Mouse (Mus musculus) mouse embryonic stem cell (cell line): ENCODE measurements at regions not wholly inside any gene's neighbourhood (a gene's known extent, or its start where the extent isn't known, plus 50 kb on each side); places are given as distances from the start of the nearest gene placed in this dataset.
"Not testable (repeated sequence)": the region's sequence is repeated elsewhere in the genome, so short reads cannot be mapped to it uniquely, and the experiment has no call there.

ENCODE experiments used
- in situ Hi-C, 2 experiments: fragments of 300-500 bp; cut with MboI; formaldehyde crosslinking; loops; 1 replicate in 1 of 2; 3 replicates in 1 of 2; pipeline ENCODE4 v1.14.3; 2019 to 2020; ENCODE audit warnings: low sequenced_read_pairs in 2 of 2, low pct_unique_long_range_greater_than_20kb in 1 of 2, mixed read lengths in 1 of 2; ENCODE audit not compliant: unreplicated experiment in 1 of 2

GRCm38 (mm10) chr17:83016936-83017335 lies 198.2 kb upstream of the Pkdcc start:
- in situ Hi-C loops: no loop called here

DNA sequence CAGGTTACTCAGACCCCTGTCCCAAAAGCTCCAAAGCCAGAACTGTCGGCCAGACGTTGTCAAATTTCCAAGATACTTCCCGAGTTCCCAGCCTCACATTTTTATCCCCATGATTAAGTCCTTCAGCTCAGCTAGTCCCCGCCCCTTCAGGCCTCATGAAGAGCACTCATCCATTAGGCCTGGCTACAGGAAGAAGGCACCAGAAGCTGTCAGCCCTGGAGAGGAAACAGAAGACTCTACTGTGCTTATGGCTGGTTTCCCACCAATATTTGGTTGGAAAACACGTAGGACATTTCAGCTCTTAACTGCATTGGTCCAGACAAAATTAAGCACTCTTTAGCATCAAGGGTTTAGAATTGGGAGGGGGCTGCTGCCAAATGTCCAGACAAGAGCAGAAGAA lies 195.8 kb upstream of the Pkdcc start:
- in situ Hi-C loops: no loop called here

- in situ Hi-C loops: no loop called here
Observed at GRCm38 (mm10) chr17:83020576-83020975, 194.5 kb upstream of the Pkdcc start.

- in situ Hi-C loops: loop anchor here in 1 of 2 experiments (25.0 kb wide), 2 partner anchors 587 to 812 kb away; partner anchors contain the start of gene Haao
Observed at GRCm38 (mm10) chr17:83025340-83025816, 189.7 kb upstream of the Pkdcc start.

- in situ Hi-C loops: loop anchor here in 1 of 2 experiments (25.0 kb wide), 2 partner anchors 577 to 802 kb away; partner anchors contain the start of gene Haao
Observed at GRCm38 (mm10) chr17:83034914-83035573, 180.0 kb upstream of the Pkdcc start.

DNA sequence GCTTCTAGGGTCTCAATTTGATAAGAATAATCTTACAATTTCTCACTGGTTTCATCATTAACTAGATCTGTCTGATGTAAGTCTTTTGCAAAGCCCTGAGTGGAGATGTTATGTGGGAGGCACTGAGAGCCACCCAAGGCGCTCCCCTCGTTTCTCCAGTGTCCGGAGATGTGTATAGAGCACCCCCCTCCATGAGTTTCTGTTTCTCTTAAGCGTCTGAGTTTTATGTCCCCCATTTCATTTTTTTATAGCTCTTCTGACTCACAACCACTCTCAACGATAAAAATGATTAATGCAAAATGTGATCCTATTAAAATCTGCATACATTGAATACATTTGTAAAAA lies 179.5 kb upstream of the Pkdcc start:
- in situ Hi-C loops: loop anchor here in 1 of 2 experiments (25.0 kb wide), 2 partner anchors 577 to 802 kb away; partner anchors contain the start of gene Haao

GRCm38 (mm10) chr17:83039563-83039962 lies 175.5 kb upstream of the Pkdcc start:
- in situ Hi-C loops: loop anchor here in 1 of 2 experiments (25.0 kb wide), 2 partner anchors 573 to 798 kb away; partner anchors contain the start of gene Haao

GRCm38 (mm10) chr17:83044515-83044914 lies 170.6 kb upstream of the Pkdcc start:
- in situ Hi-C loops: loop anchor here (5.0 to 25.0 kb wide), 4 partner anchors 193 to 793 kb away; partner anchors contain the start of gene Haao (in 1 of the 2)

DNA sequence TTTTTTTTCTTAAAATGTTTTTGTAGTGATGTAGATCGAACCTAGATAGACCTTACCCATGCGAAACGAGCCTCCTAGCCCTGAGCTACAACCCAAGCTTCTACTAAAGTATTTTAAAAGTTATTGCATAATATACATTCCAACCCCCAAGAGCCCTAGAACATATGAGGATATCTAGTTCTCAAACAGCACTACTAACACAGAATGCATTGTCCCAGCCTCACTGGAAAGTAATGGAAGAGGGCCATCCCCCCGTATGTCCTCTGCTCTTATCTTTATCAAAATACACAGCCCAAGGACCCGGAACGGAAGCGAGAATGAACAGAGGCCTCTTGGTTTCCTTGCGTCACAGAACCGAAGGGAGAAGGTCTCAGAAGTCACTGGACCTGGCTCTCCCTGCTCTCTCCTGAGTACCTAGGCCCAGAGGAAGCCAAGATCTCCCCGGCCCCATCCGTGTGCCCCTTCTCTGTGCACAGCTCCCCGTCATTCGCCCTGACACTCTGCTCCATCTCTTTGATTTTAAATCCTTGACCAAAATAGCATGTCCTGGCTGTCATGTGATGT lies 165.0 kb upstream of the Pkdcc start:
- in situ Hi-C loops: loop anchor here (10.0 to 25.0 kb wide), 3 partner anchors 205 to 787 kb away; partner anchors contain the start of gene Haao (in 1 of the 2)

DNA sequence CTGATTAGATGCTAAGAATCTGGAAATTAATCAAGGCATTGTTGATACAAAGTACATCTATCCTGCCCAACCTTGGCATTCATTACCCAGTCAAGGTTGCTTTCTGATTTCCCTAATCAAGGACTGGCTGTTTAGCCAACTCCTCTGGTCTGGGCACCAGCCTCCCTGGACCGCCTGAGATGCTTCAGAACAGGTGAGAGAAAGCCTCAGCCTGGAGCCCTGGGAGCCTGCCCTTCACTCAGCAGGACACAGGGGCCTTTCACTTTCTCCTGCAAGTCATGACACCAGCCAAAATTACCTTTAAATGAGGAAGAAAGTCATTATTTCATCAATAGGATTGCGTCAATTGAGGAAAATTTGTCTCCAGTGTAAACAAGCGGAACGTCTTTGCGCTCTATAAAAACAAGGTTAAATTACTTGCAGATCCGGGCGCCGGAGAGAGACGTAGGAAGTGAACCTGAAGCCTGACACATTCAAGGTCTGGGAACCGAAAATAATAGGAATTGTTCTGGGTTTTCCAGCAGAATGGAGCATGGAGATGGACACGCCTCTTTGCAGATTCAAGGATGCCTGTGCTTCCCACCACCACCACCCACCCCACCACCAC lies 164.4 kb upstream of the Pkdcc start:
- in situ Hi-C loops: no loop called here

DNA sequence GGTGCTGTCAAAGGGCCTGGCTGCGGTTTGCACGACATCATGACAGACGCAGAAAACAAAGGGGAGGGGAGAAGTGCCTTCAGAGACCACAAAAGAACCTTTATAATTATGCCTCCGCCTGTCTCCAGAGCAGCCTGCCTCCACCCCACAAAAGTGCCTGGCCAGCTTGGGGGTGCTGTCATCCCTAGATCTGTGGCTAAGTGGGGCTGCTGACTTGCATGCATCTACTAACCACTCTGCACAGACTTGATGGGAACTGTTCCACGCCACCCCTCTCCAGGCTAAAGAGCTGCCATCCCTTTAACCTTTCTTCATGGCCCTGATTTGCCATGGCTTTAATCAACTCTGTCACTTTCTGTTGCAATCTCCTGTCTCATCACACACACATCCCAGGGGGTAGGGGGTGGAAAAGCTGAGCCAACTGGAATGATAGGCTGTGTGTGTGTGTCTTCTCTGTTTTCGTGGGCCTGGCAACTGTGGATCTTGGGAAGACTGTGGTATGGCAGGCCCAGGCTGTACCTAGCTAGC lies 162.4 kb upstream of the Pkdcc start:
- in situ Hi-C loops: no loop called here

GRCm38 (mm10) chr17:83057832-83058231 lies 157.3 kb upstream of the Pkdcc start:
- in situ Hi-C loops: no loop called here

GRCm38 (mm10) chr17:83061843-83062242 lies 153.2 kb upstream of the Pkdcc start:
- in situ Hi-C loops: no loop called here

- in situ Hi-C loops: no loop called here
Observed at GRCm38 (mm10) chr17:83063848-83064247, 151.2 kb upstream of the Pkdcc start.

GRCm38 (mm10) chr17:83064376-83064775 lies 150.7 kb upstream of the Pkdcc start:
- in situ Hi-C loops: not testable (repeated sequence)

GRCm38 (mm10) chr17:83069246-83069645 lies 145.8 kb upstream of the Pkdcc start:
- in situ Hi-C loops: no loop called here

DNA sequence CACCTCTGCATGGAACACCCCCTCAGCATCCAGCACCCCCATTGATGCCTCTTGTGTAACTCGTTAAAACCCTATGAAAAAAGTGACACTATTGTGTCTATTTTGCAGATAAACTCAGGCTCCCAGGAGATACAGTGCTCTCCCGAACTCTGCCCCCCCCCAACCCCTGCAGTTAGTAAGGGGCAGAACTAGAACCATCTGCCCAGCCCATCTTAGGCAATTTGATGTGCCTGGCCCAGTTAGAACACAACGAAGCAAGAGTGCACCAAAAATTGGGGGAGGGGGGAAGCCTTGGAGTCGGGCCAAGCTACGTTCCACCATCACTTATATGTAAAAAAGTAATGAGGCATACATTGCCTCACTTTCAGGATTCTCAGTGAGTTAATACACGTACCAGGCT lies 143.3 kb upstream of the Pkdcc start:
- in situ Hi-C loops: no loop called here

- in situ Hi-C loops: no loop called here
Observed at GRCm38 (mm10) chr17:83072175-83072574, 142.9 kb upstream of the Pkdcc start.

GRCm38 (mm10) chr17:83074893-83075292 lies 140.2 kb upstream of the Pkdcc start:
- in situ Hi-C loops: no loop called here
